Mouse (Mus musculus) liver, embryonic 14.5 days (tissue): Measurements from ENCODE around the gene Pbx1. TPM values are rescaled to one million over a fixed set of nuclear protein-coding genes. Genes with fewer than 3 reads are reported as not detected.

Experiments used
- ATAC-seq: fragments of 200-750 bp; cut with Nextera tagmentation; 2 replicates; pipeline ENCODE4 v1.8.0; 2017; ENCODE audit warnings: moderate number of reproducible peaks, mild to moderate bottlenecking, moderate library complexity; ENCODE audit not compliant: insufficient read depth
- DNase-seq, 3 experiments: peaks; one replicate each; pipeline ENCODE4 v3.0.0-alpha.2; 2012 to 2013; ENCODE audit warnings: low read depth in 3 of 3, low spot score in 3 of 3
- H3K27ac ChIP-seq: fragments of 300-500 bp; sonication (generic); 2 replicates; pipeline ENCODE4 v1.5.1; 2014; ENCODE audit warnings: moderate library complexity, mild to moderate bottlenecking, control low read depth, inconsistent platforms
- H3K27me3 ChIP-seq: fragments of 300-500 bp; sonication (generic); 2 replicates; pipeline ENCODE4 v1.6.1; 2014; ENCODE audit warnings: mild to moderate bottlenecking, low read length, moderate library complexity; ENCODE audit not compliant: control insufficient read depth, insufficient read depth
- H3K36me3 ChIP-seq: fragments of 300-500 bp; sonication (generic); replicated peaks from 2 replicates; pipeline ENCODE4 v1.6.1; 2014; ENCODE audit warnings: low read depth; ENCODE audit not compliant: control insufficient read depth, insufficient read depth
- H3K4me1 ChIP-seq, 2 experiments: fragments of 200-500 bp in 1 of 2; fragments of 300-500 bp in 1 of 2; sonication (generic) in 1 of 2; replicated peaks; 2 replicates each; pipeline ENCODE4 v1.6.1; 2012 to 2014; ENCODE audit warnings: antibody characterized with exemption in 1 of 2, inconsistent platforms in 1 of 2, low read length in 1 of 2; ENCODE audit not compliant: control insufficient read depth in 2 of 2, insufficient read depth in 2 of 2
- H3K4me2 ChIP-seq: fragments of 300-500 bp; sonication (generic); 2 replicates; pipeline ENCODE4 v1.6.1; 2014; ENCODE audit warnings: low read depth, mild to moderate bottlenecking, control low read depth, moderate library complexity
- H3K4me3 ChIP-seq, 2 experiments: fragments of 200-500 bp in 1 of 2; fragments of 300-500 bp in 1 of 2; sonication (generic) in 1 of 2; 2 replicates each; pipeline ENCODE4 v1.5.1; 2012 to 2014; ENCODE audit warnings: low read depth in 2 of 2, low read length in 2 of 2, mild to moderate bottlenecking in 2 of 2, control low read depth in 1 of 2, inconsistent platforms in 1 of 2, moderate library complexity in 1 of 2; ENCODE audit not compliant: insufficient read depth in 1 of 2
- H3K9ac ChIP-seq: fragments of 300-500 bp; sonication (generic); replicated peaks from 2 replicates; pipeline ENCODE4 v1.6.1; 2014; ENCODE audit warnings: mild to moderate bottlenecking, control low read depth, moderate library complexity
- H3K9me3 ChIP-seq: fragments of 300-500 bp; sonication (generic); 2 replicates; pipeline ENCODE4 v1.6.1; 2016; ENCODE audit warnings: low read length, mixed read lengths; ENCODE audit not compliant: control insufficient read depth
- CTCF ChIP-seq: IDR thresholded peaks from 2 replicates; pipeline ENCODE4 v1.5.1; 2016; ENCODE audit warnings: antibody characterized with exemption, low read depth, control low read depth
- EP300 ChIP-seq: IDR thresholded peaks from 2 replicates; pipeline ENCODE4 v1.6.1; 2016; ENCODE audit warnings: antibody characterized with exemption, low read depth
- WGBS: fragments of 180-500 bp; shearing (Covaris S2); extraction: QIAGEN DNeasy Blood & Tissue Kit; methylation state at CpG from one replicate; pipeline ENCODE4 v1.1.7; 2014; ENCODE audit not compliant: insufficient replicate concordance; 5-methylcytosine and 5-hydroxymethylcytosine counted together
- polyA plus RNA-seq, 2 experiments: library from polyadenylated mRNA; depleted of rRNA in 1 of 2; stranded (reverse) in 1 of 2; unstranded in 1 of 2; fragments of >200 nt; fragmentation: Nextera tagmentation in 1 of 2; extraction: Ambion mirVana in 1 of 2; gene quantifications; 2 replicates each; pipeline versions ENCODE4 v1.2.1 to v1.2.3; 2012 to 2014

Pbx1 gene
- polyA plus RNA-seq, 2 experiments, result 1.7 to 2.7 TPM

- no peaks in the 10 kb centered on the region for H3K4me1 ChIP-seq
- ATAC-seq (no peak), DNase-seq (no peak)
- H3K36me3 ChIP-seq, result no peaks in the 10 kb centered on the region
- H3K4me2 ChIP-seq, result no peak overlapping the region
- H3K27me3 ChIP-seq, result no peaks in the 10 kb centered on the region
- no peak overlapping the region for H3K4me3 ChIP-seq
- H3K9me3 ChIP-seq, result no peaks in the 10 kb centered on the region
- 66% methylated on average over 6 of the region's 6 CpGs for WGBS
- TF ChIP-seq CTCF, result no peak
- no peak for TF ChIP-seq EP300
- no peak overlapping the region for H3K9ac ChIP-seq
- H3K27ac ChIP-seq, result no peak overlapping the region
Measured at GRCm38 (mm10) chr1:168417626-168418025, 14.4 kb downstream of the Pbx1 start.

DNA sequence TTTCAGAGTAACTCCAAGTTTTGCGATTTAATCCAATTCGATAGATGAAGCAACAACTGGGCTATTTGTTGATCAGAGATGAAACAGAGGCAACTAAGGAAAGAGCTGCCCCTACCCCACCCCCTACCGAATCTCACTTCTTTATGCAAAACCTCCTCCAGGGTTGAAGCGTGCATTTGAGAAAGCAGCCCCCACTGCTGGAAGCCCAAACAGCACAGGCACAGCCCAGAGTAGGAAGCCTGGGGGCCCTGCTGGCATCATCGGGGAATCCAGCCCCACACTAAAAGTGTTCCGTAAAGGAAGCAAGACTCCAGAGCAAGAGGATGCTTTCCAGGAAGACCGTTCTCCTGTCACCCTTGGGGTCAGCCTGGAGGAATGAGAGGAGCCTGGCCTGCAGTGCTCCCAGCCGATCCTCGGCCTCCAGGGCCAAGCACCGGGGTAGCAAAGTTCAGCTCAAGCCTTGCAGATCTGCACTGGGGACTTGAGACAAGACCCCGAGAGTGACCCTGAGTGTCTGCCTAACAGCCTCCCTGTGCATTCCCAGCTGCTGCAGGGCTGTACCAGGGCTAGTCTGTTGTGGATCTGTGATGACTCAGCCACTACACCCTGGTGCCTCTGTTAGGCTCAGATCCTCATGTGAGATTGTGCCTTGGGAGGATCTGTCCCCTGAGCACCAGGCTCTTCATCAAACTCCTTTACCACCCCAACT is 15.2 kb downstream of the Pbx1 start:
- TF ChIP-seq CTCF, result no peak
- TF ChIP-seq EP300, result no peak
- Histone ChIP-seq H3K4me2 (no peak overlapping the region), H3K9me3 (no peaks in the 10 kb centered on the region), H3K9ac (no peak overlapping the region), H3K4me1 (no peaks in the 10 kb centered on the region), H3K36me3 (no peaks in the 10 kb centered on the region), H3K4me3 (no peak overlapping the region), H3K27ac (no peak overlapping the region), H3K27me3 (no peaks in the 10 kb centered on the region)
- DNase-seq, result no peak
- 48% methylated on average over 11 of the region's 11 CpGs for WGBS
- 0 out of 2 replicates have a peak, but pooled peaks have one; percentile 18 for ATAC-seq

DNA sequence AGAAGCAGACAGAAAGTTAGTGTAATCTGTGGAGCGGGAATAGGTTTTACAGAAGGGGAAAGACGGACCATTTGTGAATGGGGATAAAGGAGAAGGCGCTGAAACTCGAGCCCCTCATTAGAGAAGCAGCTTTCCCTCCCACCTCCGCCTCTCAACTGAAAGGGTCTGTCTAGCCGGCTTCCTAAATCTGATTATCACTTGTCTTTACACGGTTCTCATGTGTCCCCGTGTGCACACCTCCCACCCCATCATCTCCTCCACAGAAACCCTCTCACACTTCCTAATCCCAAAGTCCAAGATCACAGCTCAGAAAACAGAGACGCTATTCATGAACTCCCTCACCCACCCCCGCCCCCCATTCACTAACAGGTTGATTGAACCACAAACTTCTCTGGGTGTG is 21.5 kb downstream of the Pbx1 start:
- no peak for DNase-seq
- Histone ChIP-seq H3K4me2 (no peak overlapping the region), H3K4me1 (no peaks in the 10 kb centered on the region), H3K9ac (no peak overlapping the region), H3K36me3 (no peaks in the 10 kb centered on the region), H3K4me3 (no peak overlapping the region), H3K9me3 (no peaks in the 10 kb centered on the region), H3K27ac (no peak overlapping the region), H3K27me3 (no peaks in the 10 kb centered on the region)
- TF ChIP-seq CTCF (no peak), EP300 (no peak)
- ATAC-seq, result no peak
- WGBS, result 45% methylated on average over 10 of the region's 10 CpGs

DNA sequence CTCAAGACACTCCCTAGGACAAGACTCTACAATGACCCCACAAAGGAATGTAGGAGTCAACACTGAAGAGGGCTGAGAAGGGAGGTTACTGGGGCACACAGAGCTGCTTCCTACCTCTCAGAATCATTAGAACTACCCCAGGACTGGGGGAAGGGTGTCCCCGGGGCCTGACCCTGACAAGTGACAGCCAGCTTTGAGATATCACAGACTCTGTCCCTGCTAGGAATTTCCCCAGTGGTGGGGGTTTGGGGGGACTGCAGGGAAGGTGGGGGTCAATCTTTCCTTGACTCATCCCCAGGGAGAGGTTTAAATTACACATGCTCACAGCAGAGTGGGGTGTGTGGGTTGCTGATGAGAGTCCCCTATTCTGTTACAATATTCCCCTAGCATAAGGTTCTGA is 22.0 kb downstream of the Pbx1 start:
- Histone ChIP-seq H3K27me3 (no peaks in the 10 kb centered on the region), H3K4me2 (no peak overlapping the region), H3K9me3 (no peaks in the 10 kb centered on the region), H3K4me1 (no peaks in the 10 kb centered on the region), H3K27ac (no peak overlapping the region), H3K9ac (no peak overlapping the region), H3K36me3 (no peaks in the 10 kb centered on the region), H3K4me3 (no peak overlapping the region)
- no peak for TF ChIP-seq EP300
- TF ChIP-seq CTCF, result no peak
- 31% methylated on average over 1 of the region's 1 CpGs for WGBS
- DNase-seq (no peak), ATAC-seq (no peak; the same call in 1 of the 2 replicates)

- Histone ChIP-seq H3K9me3 (no peaks in the 10 kb centered on the region), H3K27ac (no peak overlapping the region), H3K9ac (no peak overlapping the region), H3K36me3 (no peaks in the 10 kb centered on the region), H3K27me3 (no peaks in the 10 kb centered on the region), H3K4me1 (no peaks in the 10 kb centered on the region), H3K4me2 (no peak overlapping the region), H3K4me3 (no peak overlapping the region)
- ATAC-seq, result no peak
- WGBS, result 70% methylated on average over 10 of the region's 10 CpGs
- DNase-seq, result no peak
- TF ChIP-seq CTCF (no peak), EP300 (no peak)
Measured at GRCm38 (mm10) chr1:168408757-168409156, 23.3 kb downstream of the Pbx1 start.
